Mouse (Mus musculus) limb, embryonic 14.5 days (tissue): Measurements from ENCODE around the gene Gm11985. TPM values are rescaled to one million over a fixed set of nuclear protein-coding genes. Genes with fewer than 3 reads are reported as not detected.

Experiments used
- ATAC-seq: fragments of 200-750 bp; cut with Nextera tagmentation; 2 replicates; pipeline ENCODE4 v1.8.0; 2017; ENCODE audit warnings: low read depth, moderate number of reproducible peaks, moderate TSS enrichment; ENCODE audit not compliant: low FRiP score
- DNase-seq: peaks from one replicate; pipeline ENCODE4 v3.0.0-alpha.2; 2015; ENCODE audit warnings: low spot score
- H3K27ac ChIP-seq: fragments of 300-500 bp; sonication (generic); replicated peaks from 2 replicates; pipeline ENCODE4 v1.5.1; 2014; ENCODE audit warnings: low read depth, mild to moderate bottlenecking, low read length, moderate library complexity, mixed read lengths
- H3K27me3 ChIP-seq: fragments of 300-500 bp; sonication (generic); 2 replicates; pipeline ENCODE4 v1.6.1; 2014; ENCODE audit warnings: low read length, mixed read lengths; ENCODE audit not compliant: control insufficient read depth, insufficient read depth
- H3K36me3 ChIP-seq: fragments of 300-500 bp; sonication (generic); 2 replicates; pipeline ENCODE4 v1.6.1; 2014; ENCODE audit warnings: mild to moderate bottlenecking, low read length, moderate library complexity, mixed read lengths; ENCODE audit not compliant: control insufficient read depth, insufficient read depth
- H3K4me1 ChIP-seq: fragments of 300-500 bp; sonication (generic); 2 replicates; pipeline ENCODE4 v1.6.1; 2014; ENCODE audit warnings: antibody characterized with exemption, low read length, mixed read lengths; ENCODE audit not compliant: control insufficient read depth, insufficient read depth
- H3K4me2 ChIP-seq: fragments of 300-500 bp; sonication (generic); replicated peaks from 2 replicates; pipeline ENCODE4 v1.6.1; 2014; ENCODE audit warnings: low read depth, mild to moderate bottlenecking, low read length, moderate library complexity; ENCODE audit not compliant: severe bottlenecking
- H3K4me3 ChIP-seq: fragments of 300-500 bp; sonication (generic); replicated peaks from 2 replicates; pipeline ENCODE4 v1.5.1; 2014; ENCODE audit warnings: low read length
- H3K9ac ChIP-seq: fragments of 300-500 bp; sonication (generic); 2 replicates; pipeline ENCODE4 v1.6.1; 2014; ENCODE audit warnings: mild to moderate bottlenecking, low read depth, low read length, moderate library complexity; ENCODE audit not compliant: severe bottlenecking
- H3K9me3 ChIP-seq: fragments of 300-500 bp; sonication (generic); 2 replicates; pipeline ENCODE4 v1.6.1; 2016; ENCODE audit warnings: low read length; ENCODE audit not compliant: control insufficient read depth
- POLR2A ChIP-seq: fragments of 200-500 bp; IDR thresholded peaks from 2 replicates; pipeline ENCODE4 v1.8.0; 2012; ENCODE audit warnings: inconsistent platforms, mild to moderate bottlenecking, moderate library complexity, borderline replicate concordance; ENCODE audit not compliant: insufficient read depth, insufficient read length; ENCODE audit errors: extremely low read depth
- WGBS: fragments of 180-500 bp; shearing (Covaris S2); extraction: QIAGEN DNeasy Blood & Tissue Kit; methylation state at CpG from one replicate; pipeline ENCODE4 v1.1.7; 2014; 5-methylcytosine and 5-hydroxymethylcytosine counted together
- polyA plus RNA-seq, 2 experiments: library from polyadenylated mRNA; depleted of rRNA in 1 of 2; stranded (reverse) in 1 of 2; unstranded in 1 of 2; fragments of >200 nt; fragmentation: Nextera tagmentation in 1 of 2; extraction: Ambion mirVana in 1 of 2; gene quantifications; 2 replicates each; pipeline versions ENCODE4 v1.2.1 to v1.2.3; 2012 to 2014

Gm11985 gene
- polyA plus RNA-seq (2012; rRNA removed) (0.06 and 0.14 TPM in 2 replicates), polyA plus RNA-seq (2014; fragmentation: Nextera tagmentation; extraction: Ambion mirVana) (not detected in 2 replicates)

DNA sequence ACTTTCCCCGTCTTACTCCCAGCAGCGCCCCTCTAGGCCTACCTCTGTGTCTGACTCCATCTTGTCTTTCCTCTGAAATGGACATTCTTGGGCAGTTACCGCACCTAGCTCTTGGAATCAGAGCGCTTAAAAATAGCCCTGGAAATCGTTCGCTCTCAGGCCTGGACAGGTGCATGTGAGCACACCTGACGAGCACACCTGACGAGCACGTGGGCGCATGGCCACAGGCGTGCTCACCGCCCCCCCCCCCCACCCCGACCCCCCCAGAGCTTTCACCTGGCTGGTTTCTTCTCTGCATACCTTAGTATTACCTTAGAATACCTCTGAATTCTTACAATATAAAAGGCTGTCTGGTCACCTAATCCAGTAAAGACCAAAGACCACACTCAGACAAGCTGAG is at the start of gene Gm11985:
Gene Gm11985, minus strand, starts transcription at position 101 of the 400 bp plus-strand sequence.
- ATAC-seq: no peak
- Histone ChIP-seq H3K4me2 (no peak within 1 kb of the TSS), H3K9ac (no peak within 1 kb of the TSS), H3K4me3 (no peak within 1 kb of the TSS), H3K4me1 (no peaks in the 10 kb centered on the region), H3K27ac (no peak within 1 kb of the TSS), H3K36me3 (no peaks in the 10 kb centered on the region), H3K9me3 (no peaks in the 10 kb centered on the region), H3K27me3 (no peaks in the 10 kb centered on the region)
- TF ChIP-seq POLR2A: no peak
- no peak for DNase-seq
- 81% methylated on average over 13 of the region's 13 CpGs for WGBS

DNA sequence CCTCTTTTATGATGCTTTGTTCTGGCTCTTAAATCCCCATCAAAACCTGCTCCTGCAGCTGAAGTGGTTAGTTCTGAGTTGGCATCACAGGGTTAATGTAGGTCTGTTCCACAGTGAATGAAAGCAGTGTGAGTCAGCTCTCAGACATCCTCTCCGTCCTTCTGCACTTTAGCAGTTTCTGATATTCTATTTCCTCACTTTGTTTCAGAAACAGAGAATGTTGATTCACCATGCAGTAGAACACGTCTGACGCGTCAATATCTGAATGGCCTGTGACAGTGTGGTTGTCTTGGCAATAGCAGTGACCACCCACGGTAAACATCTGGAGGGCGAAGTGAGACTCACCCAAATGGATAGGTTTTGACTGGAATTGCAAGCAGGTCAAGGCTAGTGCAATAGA is 49.3 kb upstream of the Gm11985 start:
- Histone ChIP-seq H3K4me3 (no peak overlapping the region), H3K27me3 (no peaks in the 10 kb centered on the region), H3K4me2 (no peak overlapping the region), H3K4me1 (no peaks in the 10 kb centered on the region), H3K36me3 (no peaks in the 10 kb centered on the region), H3K27ac (no peak overlapping the region), H3K9ac (no peak overlapping the region), H3K9me3 (no peaks in the 10 kb centered on the region)
- no peak for TF ChIP-seq POLR2A
- WGBS: 80% methylated on average over 6 of the region's 6 CpGs
- DNase-seq: no peak
- ATAC-seq: no peak

DNA sequence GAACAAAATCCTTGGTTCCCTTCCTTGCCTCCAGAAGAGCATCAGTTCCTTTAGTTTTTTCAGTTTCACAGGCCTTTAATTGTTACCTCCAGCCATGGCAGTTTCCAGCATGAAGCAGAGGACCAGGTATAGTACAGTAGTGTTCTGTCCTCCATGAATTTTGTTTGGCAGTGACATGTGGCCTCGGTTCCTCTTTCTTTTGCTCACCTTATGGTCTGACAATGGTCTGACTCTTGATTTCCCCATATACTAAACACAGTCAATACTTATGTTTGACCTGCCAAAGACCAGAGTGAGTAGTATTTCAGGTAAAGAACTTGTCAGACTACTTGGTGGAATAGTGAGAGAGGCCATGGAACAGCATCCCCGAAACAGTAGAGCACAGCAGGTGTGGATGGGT is 48.4 kb upstream of the Gm11985 start:
- ATAC-seq: no peak
- TF ChIP-seq POLR2A: no peak
- H3K4me1 ChIP-seq: no peaks in the 10 kb centered on the region
- 87% methylated on average over 2 of the region's 2 CpGs for WGBS
- H3K9ac ChIP-seq: no peak overlapping the region
- DNase-seq: no peak
- no peaks in the 10 kb centered on the region for H3K27me3 ChIP-seq
- H3K36me3 ChIP-seq: no peaks in the 10 kb centered on the region
- no peaks in the 10 kb centered on the region for H3K9me3 ChIP-seq
- H3K4me2 ChIP-seq: no peak overlapping the region
- H3K4me3 ChIP-seq: no peak overlapping the region
- no peak overlapping the region for H3K27ac ChIP-seq

DNA sequence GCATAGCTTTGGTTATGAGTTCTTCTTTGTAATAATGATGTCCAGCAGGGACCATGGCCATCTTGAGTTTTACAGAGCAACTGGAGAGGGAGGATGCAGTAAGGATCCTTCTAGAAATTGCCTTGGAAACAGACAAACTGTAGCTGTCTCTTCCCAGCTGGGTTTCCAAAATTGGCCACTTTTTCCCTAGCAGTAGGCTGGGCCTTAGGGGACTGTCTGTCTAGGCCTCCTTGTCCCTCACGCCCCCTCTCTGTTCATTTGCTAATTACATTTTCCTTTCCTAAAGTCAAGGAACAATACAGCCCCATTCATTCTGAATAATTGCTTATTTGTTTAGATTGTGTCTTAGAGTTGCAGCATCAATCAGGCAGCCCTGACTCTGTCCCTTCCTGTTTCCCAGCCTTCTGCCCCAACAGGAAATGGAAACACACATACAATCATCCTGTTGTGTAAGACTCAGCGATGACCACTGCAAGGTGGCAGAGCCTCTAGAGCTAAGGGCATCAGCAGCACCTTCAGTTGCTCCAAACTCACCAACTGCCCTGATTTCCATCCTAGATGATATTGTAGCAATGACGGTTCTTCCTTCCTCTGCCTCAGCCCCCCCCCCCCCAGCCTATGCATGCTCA is 46.7 kb upstream of the Gm11985 start:
- ATAC-seq (no peak), DNase-seq (no peak)
- TF ChIP-seq POLR2A: no peak
- Histone ChIP-seq H3K9ac (no peak overlapping the region), H3K27me3 (no peaks in the 10 kb centered on the region), H3K9me3 (no peaks in the 10 kb centered on the region), H3K4me2 (no peak overlapping the region), H3K4me3 (no peak overlapping the region), H3K36me3 (no peaks in the 10 kb centered on the region), H3K4me1 (no peaks in the 10 kb centered on the region), H3K27ac (no peak overlapping the region)
- WGBS: 81% methylated on average over 3 of the region's 3 CpGs

DNA sequence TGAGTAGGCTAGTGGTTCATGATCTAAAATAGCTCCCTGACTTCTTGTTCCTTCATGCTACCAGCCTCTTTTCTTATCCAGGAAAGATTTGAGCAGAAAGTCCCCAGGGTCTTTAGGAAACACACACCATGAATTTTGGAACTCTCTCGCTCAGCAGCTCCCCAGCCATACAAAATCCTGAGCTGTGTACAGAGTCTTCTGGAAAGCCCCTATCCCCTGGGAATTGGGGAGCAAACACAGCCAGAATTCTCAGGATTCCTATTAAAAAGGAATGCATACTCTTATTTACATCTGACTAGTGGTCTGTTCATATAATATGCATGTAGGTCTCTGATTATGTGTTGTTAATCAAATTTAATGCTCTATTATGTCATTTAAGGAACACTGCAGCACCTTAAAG is 46.1 kb upstream of the Gm11985 start:
- no peak overlapping the region for H3K4me2 ChIP-seq
- H3K9me3 ChIP-seq: no peaks in the 10 kb centered on the region
- no peaks in the 10 kb centered on the region for H3K4me1 ChIP-seq
- TF ChIP-seq POLR2A: no peak
- ATAC-seq (no peak), DNase-seq (no peak)
- no peak overlapping the region for H3K27ac ChIP-seq
- H3K9ac ChIP-seq: no peak overlapping the region
- H3K36me3 ChIP-seq: no peaks in the 10 kb centered on the region
- no peaks in the 10 kb centered on the region for H3K27me3 ChIP-seq
- H3K4me3 ChIP-seq: no peak overlapping the region
- 64% methylated on average over 1 of the region's 1 CpGs for WGBS
